Mouse (Mus musculus) common myeloid progenitor, adult 5-6 weeks (primary cell): ENCODE data around the gene Snapin. TPM values are rescaled to one million over a fixed set of nuclear protein-coding genes. Genes with fewer than 3 reads are reported as not detected.

Source experiments
- ATAC-seq: replicated peaks from 2 replicates; pipeline ENCODE4 v1.8.0; 2016; ENCODE audit warnings: low read depth, mild to moderate bottlenecking, moderate TSS enrichment, inconsistent platforms; ENCODE audit not compliant: poor library complexity, severe bottlenecking
- total RNA-seq: library from RNA; stranded (forward); fragments of 200-1000, 187-1606 nt; gene quantifications from 2 replicates; pipeline ENCODE4 v1.2.3, GENCODE M21; 2017

Snapin gene
- total RNA-seq, 1 experiment from 2014 or later = 37.3 TPM

DNA sequence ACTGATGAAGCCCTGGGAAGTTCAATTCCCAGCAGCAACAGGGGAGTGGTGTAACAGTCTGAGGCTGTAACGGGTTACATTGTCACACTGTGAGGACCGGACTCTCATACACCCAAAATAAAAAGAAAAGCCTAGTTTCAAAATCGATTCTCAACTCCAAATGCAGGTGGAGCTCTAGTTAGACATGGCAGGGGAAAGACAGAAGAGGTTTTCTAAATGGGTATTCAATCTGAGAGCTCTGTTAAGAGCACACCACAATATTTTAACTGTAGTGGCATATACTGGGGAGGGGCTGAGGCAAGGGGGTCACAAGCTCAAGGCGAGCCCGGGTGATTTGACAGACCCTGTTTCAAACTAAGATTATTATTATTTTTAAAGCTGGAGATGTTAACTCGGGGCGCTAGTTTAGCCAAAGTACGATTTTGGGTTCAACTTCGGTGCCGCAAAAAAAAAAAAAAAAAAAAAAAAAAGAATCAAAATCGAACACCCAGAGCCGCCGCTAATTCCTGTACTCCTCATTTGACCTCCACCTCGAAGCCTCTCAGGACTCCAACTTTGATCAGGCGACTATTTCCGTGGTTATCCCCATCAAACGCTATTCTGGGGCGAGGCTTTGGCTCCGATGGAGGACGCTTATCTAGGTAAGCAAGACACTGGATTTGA is 17.6 kb upstream of the Snapin start:
- ATAC-seq = no peak

DNA sequence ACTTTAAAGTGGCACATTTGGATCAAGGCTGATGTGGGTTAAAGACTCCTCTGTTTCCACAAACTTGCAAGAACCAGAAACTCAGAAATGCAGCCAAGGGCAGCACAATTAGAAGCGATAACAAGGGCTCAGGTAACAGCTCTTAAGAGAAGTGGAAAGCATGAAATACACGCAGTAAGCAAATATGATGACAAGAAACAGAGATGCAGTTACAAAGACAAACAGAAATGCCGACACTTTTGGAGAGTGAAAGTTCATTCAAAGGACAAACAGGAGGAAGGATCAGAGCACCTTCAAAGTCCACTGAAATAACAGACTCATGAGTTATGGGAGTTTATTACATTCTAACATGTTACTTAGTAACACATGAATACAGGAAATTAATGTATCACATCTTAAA is 15.5 kb upstream of the Snapin start:
- no peak for ATAC-seq

DNA sequence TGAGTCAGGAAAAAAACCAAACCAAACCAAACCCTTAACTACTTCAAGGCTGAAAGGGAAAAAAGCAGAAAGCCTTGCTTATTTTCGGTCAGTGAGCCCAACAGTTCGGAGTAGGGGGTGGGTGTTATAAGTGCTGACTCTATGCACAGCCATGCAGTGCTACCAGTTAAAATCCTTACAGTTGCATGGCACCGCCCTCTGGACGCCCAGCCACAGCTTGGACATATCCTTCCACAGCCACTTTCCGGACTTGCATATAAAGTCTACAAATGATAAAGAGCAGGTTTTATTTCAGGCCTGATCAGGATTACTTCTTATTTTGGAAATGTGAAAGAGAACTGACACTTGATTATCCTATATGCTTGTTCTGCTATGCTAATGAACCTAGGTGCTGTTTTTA is 14.4 kb upstream of the Snapin start:
- no peak for ATAC-seq

DNA sequence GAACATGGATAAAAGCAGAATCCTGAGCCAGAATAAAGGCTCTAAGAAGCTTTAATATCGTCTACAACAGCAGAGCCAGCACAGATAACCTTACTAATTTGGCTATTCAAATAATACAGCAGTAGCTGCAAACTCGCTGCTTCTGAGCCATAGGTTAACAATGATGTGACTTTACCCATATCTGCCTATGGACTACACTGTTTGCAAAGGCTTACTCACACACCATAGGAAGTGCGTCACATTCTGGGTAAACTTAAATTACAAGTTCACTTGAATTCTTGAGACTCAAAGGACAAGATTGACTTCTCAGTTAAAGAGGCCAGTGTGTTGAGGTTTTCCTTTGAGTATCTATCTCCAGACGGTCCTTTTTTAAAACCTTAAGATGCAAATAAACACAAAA is 12.6 kb upstream of the Snapin start:
- ATAC-seq = no peak

DNA sequence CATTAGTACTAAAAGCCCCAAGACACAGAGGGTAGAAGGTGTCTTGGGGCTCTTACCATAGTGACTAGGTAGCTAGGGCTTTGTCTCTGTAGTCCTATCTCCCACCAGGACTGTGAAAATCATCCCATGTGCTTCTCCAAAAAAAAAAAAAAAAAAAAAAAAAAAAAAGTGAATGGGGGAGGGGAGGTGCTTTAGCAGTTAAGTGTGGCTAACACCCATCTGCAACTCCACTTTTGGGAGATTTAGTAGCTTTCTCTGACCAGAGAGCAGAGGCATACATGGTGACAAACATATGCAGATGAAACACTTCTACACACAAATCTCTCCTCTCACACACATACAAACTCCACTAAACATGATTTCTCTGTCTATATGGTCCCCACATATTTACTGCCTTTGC is 6.8 kb upstream of the Snapin start:
- no peak for ATAC-seq

DNA sequence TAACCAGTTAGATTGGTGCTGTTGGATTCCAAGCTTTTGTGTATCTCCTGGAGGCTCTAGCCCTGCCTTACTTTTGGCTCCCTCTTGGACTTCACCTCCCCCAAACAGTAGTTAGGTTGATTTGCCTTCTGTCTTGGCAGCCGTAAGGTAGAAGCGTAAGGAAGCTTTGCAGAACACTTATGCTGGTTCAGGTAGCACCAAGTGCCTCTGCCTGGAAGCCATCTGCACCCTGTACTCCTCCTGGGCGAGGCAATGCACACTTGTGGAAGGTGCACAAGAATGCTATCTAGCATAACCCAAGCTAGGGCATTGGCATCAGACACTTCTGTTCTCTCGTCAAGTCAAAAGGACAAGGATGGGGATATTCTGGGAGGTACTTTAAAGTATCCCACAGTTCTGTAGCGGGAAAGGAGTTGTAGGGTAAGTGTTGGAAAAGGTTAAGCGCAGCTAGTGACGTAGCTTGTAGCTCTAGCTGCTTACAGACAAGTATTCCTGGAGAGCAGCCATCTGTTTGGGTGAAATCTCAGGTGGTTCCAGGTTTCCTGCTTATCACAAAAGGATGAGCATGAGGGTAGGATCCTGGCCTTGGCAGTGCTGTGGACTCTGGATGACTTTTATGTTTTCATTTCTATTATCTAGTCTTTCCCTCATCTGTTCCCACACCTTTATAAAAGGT is 5.2 kb upstream of the Snapin start:
- ATAC-seq = no peak

DNA sequence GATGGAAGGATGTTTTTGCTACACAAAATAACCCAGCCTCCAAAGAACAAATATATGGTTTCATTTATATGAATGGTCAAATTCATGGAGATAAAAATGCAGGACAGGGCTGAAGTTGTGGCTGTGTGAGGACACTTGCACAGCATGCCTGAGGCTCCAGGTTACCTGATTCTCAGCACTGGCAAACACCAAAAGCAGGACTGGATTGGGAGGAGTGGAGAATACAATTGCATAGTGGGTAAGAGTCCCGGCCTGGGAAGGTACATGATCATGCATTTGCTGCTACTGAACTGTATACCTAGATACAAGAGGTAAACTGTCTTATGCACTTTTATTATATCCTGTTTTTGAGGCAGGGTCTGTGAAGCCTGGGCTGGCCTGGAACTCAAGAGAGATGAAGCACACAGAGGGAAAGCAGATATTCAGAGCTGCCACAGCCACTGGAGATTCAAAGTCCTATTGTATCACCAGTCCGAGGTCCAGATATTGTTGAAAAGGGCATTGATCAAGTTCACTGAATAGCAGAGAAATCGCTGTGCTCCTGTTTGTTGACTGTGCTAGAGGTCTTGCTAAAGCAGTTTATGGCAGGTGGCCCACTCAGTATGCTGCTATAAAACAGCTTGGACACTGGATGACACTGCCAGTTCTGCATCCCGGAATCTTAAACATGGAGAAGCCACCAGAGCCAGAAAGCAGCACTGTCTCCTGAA is 3.2 kb upstream of the Snapin start:
- ATAC-seq = no peak

DNA sequence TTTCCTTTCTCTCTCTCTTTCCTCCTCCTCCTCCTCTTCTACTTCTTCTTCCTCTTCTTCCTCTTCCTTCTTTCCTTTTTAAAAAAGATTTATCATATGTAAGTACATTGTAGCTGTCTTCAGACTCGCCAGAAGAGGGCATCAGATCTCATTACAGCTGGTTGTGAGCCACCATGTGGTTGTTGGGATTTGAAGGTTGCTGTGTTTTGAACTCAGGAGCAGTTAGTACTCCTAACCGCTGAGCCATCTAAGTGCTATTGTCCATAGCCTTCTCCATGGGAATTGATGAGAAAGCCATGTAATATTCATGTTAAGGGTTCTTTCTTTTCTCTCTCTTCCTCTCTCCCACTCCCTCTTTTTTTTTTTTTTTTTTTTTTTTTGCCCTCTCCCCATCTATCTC is 517 bp upstream of the Snapin start:
- ATAC-seq = peak; percentile 7; the same call in 1 of the 2 replicates

DNA sequence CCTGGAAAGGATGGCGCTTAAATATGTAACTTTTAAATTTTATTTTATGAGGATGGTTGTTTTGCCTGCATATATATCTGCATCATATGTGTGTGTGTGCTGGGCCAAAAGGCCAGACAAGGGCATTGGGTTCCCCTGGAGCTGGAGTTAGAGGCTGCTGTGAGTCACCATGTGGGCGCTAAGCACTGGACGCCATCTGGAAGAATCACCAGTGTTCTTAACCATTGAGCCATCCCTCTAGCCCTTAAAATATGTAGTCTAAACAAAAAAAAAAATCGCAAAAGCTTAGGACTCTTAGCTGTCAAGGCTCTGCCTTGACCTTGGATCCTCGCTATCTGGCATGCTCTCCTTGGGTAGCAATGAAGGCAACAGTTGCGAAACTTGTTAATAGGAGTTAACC is 2.3 kb downstream of the Snapin start:
- no peak for ATAC-seq

DNA sequence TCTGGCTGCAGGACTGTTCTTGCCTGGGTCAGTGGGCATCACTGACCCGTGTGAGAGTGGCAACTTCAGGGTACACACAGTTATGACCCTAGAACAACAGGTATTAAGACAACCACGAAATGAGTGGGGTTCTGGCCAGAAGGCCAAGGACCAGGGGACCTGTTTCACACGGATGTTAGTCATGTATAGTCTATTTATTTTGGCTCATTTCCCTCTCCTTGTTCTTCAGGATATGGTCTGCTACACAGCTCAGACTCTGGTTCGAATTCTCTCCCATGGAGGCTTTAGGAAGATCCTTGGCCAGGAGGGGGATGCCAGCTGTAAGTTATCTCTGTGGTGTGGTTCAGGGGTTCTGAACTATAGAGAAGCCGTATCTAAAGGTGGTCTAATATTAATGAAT is 3.8 kb downstream of the Snapin start:
- no peak for ATAC-seq

DNA sequence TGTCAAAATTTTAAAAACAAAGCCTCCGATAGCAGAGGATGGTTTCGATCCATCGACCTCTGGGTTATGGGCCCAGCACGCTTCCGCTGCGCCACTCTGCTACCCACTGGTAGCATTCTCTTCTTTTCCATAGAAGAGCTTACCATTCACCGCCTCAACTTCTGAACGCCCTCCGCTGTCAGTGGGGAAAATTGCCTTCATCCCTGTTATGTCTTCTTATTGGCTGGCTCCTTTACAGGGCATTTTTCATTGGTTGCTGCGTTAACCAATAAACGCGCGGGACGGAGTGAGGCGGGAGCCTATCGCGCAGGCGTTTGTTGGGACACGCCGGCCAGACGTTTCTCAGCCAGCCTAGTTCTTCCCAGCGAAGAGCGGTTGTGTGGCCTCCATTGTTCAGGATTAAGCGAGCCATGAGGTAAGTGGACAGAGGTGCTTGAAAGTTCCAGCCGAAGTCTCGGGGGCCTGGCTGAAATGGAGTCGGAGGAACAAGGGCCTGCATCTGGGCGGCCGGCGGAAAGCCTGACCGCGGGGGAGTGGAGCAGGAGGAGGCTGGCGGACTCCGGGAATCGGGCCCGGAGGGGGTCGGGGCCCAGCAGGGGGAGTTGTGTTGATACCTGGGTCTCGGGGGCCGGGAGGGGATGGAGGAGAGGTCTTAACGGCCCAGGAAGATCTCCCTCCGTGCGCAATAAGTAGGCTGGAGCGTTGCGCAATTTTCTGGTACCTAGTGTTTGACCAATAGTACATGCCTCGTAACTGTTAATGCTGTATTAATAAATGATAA is 14.8 kb downstream of the Snapin start, which contains the start of gene Ilf2:
Gene Ilf2 (plus strand): TSS at position 296 of the 781 bp plus-strand sequence.
- peak; percentile 96 for ATAC-seq

DNA sequence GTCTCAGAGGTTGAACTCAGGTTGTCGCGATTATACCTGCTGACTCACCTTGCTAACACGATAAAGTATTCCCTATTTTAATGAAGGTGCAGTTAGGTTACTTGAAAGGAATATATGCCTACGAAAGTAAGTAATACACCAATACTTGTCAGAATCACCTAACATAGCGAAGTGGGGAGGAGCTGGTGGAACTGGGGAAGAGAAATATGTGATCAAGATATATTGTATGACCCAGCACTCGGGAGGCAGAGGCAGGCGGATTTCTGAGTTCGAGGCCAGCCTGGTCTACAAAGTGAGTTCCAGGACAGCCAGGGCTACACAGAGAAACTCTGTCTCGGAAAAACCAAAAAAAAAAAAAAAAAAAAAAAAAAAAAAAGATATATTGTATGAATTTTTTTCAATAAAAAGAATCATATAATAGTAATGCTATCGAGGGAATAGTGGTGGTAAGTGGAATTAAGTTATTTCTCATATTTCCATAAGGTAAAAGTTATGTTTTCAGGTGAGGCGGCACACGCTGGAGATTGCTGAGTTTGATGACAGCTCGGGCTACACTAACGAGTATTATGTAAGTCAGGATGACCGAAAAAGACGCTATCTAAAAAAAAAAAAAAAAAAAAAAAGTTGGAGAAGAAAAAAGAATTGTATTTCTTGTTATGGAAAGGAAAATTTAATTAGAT is 15.5 kb downstream of the Snapin start:
- ATAC-seq = peak; percentile 6; the same call in 1 of the 2 replicates

DNA sequence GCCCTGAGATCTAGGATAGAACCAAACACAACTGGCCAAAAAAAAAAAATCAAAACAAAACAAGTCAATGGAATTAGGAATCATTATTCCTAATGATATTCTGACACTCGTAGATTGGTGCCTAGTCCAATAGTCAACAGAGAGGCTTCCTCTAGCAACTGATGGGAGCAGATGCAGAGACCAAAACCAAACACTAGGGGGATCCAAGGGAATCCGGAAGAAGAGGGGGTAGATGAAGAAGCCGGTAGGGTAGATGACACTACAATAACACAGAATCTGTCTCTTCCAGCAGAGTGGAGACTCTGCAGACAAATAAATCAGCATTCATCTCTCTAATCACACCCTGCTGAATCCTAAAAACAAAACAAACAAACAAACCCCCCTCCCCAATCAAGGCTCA is 18.6 kb downstream of the Snapin start:
- peak; percentile 55 for ATAC-seq

DNA sequence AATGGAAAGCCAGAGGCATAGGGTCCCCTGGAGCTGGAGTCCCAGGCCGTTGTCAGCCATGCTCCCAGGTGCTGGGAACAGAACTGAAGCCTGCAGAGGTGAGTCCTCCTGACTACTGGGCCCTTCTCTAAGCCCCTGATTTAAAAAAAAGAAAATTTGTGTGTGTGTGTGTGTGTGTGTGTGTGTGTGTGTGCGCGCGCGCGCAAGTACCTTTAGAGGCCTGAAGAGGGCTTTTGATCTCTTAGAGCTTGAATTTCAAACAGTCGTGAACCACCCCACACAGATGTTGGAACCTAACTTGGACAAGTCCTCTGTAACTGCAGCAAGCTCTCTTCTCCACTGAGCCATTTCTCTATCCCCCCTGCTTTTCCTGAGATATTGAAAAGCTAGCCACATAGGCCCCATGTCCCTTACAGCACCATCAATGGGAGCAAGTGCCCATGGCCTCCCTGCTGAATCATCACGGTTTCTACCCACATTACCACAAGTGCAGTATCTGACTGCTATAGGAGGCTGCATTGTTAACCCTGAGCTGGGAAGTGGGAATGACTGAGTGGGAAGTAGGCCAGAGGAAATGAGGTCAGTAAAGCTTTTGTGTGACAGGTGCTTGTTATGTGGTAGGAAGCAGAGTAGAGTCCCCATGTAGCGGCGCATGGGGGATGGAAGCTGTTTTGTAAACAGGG is 23.1 kb downstream of the Snapin start:
- no peak for ATAC-seq

DNA sequence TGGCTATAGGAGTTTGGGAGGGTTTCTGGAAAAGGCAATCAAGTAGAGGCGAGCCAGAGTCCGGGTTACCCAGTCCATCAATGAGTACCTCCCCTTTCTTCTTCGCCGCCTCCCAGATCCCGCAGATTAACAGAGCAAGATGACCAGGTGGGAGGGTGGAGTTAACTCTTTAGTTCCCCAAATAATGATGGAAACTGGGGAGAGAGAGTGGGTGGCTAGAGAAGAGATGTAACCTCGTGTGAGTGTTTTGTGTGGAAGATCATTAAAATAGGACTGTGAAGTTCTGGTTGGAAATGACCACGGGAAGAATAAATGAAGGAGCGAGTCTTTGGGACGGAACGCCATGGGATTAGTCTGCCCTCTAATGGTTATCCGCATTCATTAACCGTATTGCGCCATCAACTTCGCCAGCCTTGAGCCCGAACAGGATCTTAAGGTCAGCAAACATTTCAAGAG is 24.5 kb downstream of the Snapin start:
- ATAC-seq = peak; percentile 41

DNA sequence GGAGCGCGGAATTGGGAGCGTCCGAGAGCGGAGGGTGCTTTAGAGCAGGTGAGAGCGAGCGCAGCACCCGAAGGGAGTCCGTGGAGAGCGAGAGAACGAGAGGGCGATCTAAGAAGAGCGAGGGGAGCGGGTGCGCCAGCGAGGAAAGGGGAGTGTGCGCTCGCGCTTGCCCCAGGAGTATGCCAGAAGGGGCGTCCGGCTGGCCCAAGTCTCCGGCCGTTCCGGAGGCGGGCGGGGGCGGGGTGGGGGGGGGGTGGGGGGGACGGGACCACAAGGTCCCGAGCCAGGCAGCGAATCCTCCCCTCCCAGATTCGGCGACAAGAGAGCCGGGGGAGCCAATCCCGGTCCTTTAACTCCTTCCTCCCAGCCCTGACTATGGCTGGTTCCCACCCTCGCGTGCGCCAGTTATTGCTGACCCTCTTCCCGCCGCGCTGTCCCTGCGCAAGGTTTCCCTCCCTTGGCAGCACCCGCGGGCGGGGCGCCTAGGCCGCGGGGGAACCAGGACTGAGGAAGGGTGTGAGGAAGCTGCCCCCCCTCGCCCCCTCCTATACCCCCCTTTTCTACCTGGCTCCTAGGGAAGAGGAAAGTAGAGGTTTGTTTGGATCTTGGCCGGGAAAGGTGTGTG is 25.0 kb downstream of the Snapin start, which contains the start of gene Npr1:
Gene Npr1 (minus strand): TSS at position 181 of the 625 bp plus-strand sequence.
- 0 out of 2 replicates have a peak, but pooled peaks have one; percentile 27 for ATAC-seq

DNA sequence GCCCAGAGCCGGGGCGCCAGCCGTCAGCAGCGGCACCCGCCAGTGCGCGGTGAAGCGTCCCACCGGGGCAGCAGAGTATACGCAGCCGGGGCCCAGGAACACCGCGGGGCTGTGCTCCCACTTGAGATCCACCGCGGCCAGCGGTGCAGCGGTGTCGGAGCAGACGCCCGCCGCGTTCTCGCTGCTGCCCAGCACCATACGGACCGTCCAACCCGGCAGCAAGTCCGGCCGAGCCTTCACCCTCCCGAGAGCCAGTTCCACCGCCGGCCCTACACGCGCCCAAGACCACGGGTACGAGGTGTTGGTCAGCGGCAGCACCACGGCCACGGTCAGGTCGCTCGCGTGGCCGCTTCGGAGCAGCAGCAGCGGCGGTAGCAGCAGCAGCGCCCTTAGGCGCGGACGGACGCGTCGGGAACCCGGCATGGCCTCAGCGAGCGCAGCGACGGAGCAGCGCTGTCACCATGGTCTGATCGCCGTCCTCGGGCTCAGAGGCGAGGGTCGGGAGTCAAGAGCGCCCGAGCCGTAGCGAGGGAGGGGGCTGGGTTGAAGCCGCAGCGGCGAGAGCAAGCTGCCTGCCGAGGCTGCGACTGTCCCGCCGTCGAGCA is 25.6 kb downstream of the Snapin start:
- peak; percentile 4; the same call in 1 of the 2 replicates for ATAC-seq

DNA sequence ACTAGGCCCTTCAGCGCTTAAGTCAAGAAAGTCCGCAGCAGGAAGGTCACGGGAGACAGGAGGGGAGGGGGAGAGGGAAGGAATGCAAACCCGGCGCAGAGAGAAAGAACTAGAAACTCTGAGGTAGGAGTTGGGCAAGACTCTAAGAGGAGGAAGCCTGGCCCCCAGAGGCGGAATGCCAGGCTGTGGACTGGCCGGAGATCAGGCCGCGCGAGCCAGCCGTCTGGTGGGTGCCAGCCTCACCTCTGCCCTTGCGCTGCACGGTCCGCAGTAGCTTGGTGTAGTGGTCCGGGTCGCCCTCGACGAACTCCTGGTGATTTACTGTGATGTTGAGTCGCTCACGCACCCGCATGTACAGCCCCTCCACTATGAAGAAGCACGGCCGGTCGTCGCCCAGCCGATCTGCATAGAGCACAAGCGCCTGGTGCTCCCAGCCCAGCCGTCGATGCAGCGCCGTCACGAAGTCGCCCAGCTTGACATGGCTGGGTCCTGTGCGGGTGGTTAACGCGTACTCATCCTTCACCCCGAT is 26.2 kb downstream of the Snapin start:
- ATAC-seq = peak; percentile 22; the same call in 1 of the 2 replicates
